Mouse (Mus musculus) embryonic facial prominence, embryonic 12.5 days (tissue): Measurements from ENCODE around the gene Epb41l2. TPM values are rescaled to one million over a fixed set of nuclear protein-coding genes. Genes with fewer than 3 reads are reported as not detected.

Experiments
- ATAC-seq: fragments of 200-750 bp; cut with Nextera tagmentation; 2 replicates; pipeline ENCODE4 v1.8.0; 2017; ENCODE audit not compliant: insufficient number of reproducible peaks, insufficient read depth, low FRiP score, low TSS enrichment
- H3K27ac ChIP-seq: fragments of 300-500 bp; sonication (generic); 2 replicates; pipeline ENCODE4 v1.5.1; 2016; ENCODE audit warnings: mild to moderate bottlenecking
- H3K27me3 ChIP-seq: fragments of 300-500 bp; sonication (generic); 2 replicates; pipeline ENCODE4 v1.6.1; 2016; ENCODE audit warnings: mild to moderate bottlenecking, moderate library complexity
- H3K36me3 ChIP-seq: fragments of 300-500 bp; sonication (generic); 2 replicates; pipeline ENCODE4 v1.6.1; 2016; ENCODE audit warnings: mild to moderate bottlenecking
- H3K4me1 ChIP-seq: fragments of 300-500 bp; sonication (generic); 2 replicates; pipeline ENCODE4 v1.6.1; 2016
- H3K4me2 ChIP-seq: fragments of 300-500 bp; sonication (generic); replicated peaks from 2 replicates; pipeline ENCODE4 v1.6.1; 2016; ENCODE audit warnings: mild to moderate bottlenecking, moderate library complexity
- H3K4me3 ChIP-seq: fragments of 300-500 bp; sonication (generic); 2 replicates; pipeline ENCODE4 v1.5.1; 2016; ENCODE audit warnings: mild to moderate bottlenecking
- H3K9ac ChIP-seq: fragments of 300-500 bp; sonication (generic); 2 replicates; pipeline ENCODE4 v1.6.1; 2016; ENCODE audit warnings: mild to moderate bottlenecking, moderate library complexity
- H3K9me3 ChIP-seq: fragments of 300-500 bp; sonication (generic); 2 replicates; pipeline ENCODE4 v1.6.1; 2016; ENCODE audit warnings: mild to moderate bottlenecking, moderate library complexity
- WGBS: fragments of 180-500 bp; shearing (Covaris S2); methylation state at CpG from one replicate; pipeline ENCODE4 v1.1.7; 2016; 5-methylcytosine and 5-hydroxymethylcytosine counted together
- polyA plus RNA-seq: library from polyadenylated mRNA; unstranded; fragments of >200 nt; fragmentation: Nextera tagmentation; extraction: Ambion mirVana; gene quantifications from 2 replicates; pipeline ENCODE4 v1.2.1, GENCODE M21; 2016

Gene Epb41l2
- polyA plus RNA-seq, 1 experiment from 2014 or later: 96.7 TPM

- H3K4me3 ChIP-seq: no peak overlapping the region
- no peaks in the 10 kb centered on the region for H3K36me3 ChIP-seq
- no peaks in the 10 kb centered on the region for H3K27me3 ChIP-seq
- ATAC-seq: no peak
- H3K4me2 ChIP-seq: no peak overlapping the region
- H3K9ac ChIP-seq: no peak overlapping the region
- no peaks in the 10 kb centered on the region for H3K4me1 ChIP-seq
- H3K9me3 ChIP-seq: no peaks in the 10 kb centered on the region
- H3K27ac ChIP-seq: no peak overlapping the region
- WGBS: 59% methylated on average over 6 of the region's 6 CpGs
Observed at GRCm38 (mm10) chr10:25539771-25540168, 180.2 kb downstream of the Epb41l2 start.

DNA sequence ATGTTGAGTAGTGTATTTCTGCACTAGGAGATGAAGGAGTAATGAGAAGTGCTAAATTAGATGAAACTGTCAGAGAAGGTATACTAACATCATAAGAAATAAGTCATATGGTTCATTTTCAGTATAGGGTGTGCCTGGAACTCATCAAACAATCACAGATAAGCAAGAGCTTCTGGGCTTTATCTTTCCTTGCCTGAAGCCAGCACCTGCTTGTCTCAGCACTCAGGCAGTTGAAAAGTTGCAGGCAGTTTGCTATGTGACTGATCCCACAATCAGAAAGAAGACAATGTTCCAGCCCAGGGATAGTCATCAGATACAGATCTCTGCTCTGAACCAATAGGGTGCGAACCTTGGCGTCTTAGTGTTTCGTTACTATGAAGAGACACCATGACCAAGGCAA is 181.5 kb downstream of the Epb41l2 start:
- no peak overlapping the region for H3K9ac ChIP-seq
- no peaks in the 10 kb centered on the region for H3K4me1 ChIP-seq
- WGBS: 95% methylated on average over 3 of the region's 3 CpGs
- no peak overlapping the region for H3K4me2 ChIP-seq
- H3K27me3 ChIP-seq: no peaks in the 10 kb centered on the region
- H3K9me3 ChIP-seq: no peaks in the 10 kb centered on the region
- ATAC-seq: no peak
- no peak overlapping the region for H3K27ac ChIP-seq
- no peak overlapping the region for H3K4me3 ChIP-seq
- no peaks in the 10 kb centered on the region for H3K36me3 ChIP-seq

DNA sequence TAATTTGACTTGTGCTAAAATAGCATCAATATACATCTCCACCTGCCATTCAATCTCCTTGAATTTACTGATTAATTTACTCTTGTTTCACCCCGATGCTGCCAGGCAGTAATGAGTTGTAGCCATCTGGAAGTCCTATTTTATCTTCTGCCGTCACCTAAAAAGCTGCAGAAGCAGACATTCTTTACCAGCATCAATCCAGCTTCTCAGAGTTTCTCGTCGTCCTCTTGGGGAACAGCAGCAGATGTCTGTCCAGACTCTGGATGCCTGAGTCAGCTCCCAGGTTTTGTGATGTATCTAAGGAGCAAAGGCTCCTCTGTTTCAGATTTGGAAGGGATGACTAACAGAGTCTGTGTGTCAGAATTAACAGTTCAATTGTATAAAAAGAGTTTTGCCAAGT is 193.3 kb downstream of the Epb41l2 start:
- Histone ChIP-seq H3K4me3 (no peak overlapping the region), H3K4me2 (no peak overlapping the region), H3K9me3 (no peaks in the 10 kb centered on the region), H3K9ac (no peak overlapping the region), H3K4me1 (no peaks in the 10 kb centered on the region), H3K36me3 (no peaks in the 10 kb centered on the region), H3K27me3 (no peaks in the 10 kb centered on the region), H3K27ac (no peak overlapping the region)
- ATAC-seq: no peak
- WGBS: 55% methylated on average over 4 of the region's 4 CpGs

DNA sequence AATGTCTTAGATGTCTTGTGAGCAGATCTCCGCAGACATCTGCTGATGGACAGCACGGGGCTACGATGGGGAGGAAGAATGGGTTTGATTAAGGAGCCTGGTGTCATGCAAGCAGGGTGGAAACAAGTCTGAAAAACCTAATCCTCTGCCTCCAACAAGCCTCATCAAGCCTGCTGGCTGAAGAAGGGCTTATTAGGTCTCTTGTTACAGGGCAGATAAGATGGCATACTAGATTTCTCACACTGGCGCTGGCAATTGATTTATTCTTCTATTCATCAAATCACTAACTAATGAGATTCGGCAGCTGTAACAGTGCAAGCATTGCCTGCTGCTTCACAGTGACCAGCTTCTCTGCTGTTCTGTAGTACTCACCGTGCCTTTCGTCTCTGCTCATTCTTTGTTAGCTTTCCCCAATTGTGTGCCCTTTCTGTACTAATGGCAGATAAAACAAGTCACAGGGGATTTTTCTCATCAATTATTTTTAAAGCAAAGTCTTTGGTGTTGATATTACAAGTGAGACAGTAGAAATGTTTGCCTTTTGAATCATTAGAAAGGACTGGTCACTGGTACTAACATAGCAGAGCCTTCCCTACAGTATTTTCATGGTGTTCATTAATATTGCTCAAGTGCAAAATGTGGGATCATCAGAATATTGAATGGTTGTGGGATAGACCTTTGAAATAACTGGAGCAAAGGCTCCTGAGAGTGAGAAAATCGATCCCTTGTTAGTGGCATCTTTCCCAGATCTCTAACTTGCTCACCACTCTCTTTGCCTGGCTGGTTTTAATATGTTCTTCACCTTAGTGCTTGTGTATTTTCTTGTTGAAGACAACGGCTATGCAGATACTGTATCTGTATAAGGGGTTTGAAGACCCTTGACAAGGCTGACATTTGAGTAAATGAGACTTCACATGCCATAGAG is 212.0 kb downstream of the Epb41l2 start:
- H3K9me3 ChIP-seq: no peaks in the 10 kb centered on the region
- H3K36me3 ChIP-seq: no peaks in the 10 kb centered on the region
- no peak overlapping the region for H3K9ac ChIP-seq
- 46% methylated on average over 9 of the region's 9 CpGs for WGBS
- no peak overlapping the region for H3K27ac ChIP-seq
- no peaks in the 10 kb centered on the region for H3K27me3 ChIP-seq
- no peak for ATAC-seq
- H3K4me2 ChIP-seq: no peak overlapping the region
- no peaks in the 10 kb centered on the region for H3K4me1 ChIP-seq
- H3K4me3 ChIP-seq: no peak overlapping the region

Other genes with a start within 250 kb of the Epb41l2 start
- gene Akap7, start 51.9 kb upstream of the Epb41l2 start, polyA plus RNA-seq: 25.9 and 28.2 TPM in 2 replicates
- gene Smlr1, start 176.5 kb downstream of the Epb41l2 start, polyA plus RNA-seq: not detected in 2 replicates